Mouse (Mus musculus): ENCODE data around the gene Guca1b. TPM values are rescaled to one million over a fixed set of nuclear protein-coding genes. Genes with fewer than 3 reads are reported as not detected.
A peak's percentile ranks its signal among the peaks of the same experiment; 100 is the strongest.
"Not testable (repeated sequence)": the region's sequence is repeated elsewhere in the genome, so short reads cannot be mapped to it uniquely, and the experiment has no call there.

Gene Guca1b
- polyA plus RNA-seq, 1 experiment from 2014 or later = 0.59 TPM

DNA sequence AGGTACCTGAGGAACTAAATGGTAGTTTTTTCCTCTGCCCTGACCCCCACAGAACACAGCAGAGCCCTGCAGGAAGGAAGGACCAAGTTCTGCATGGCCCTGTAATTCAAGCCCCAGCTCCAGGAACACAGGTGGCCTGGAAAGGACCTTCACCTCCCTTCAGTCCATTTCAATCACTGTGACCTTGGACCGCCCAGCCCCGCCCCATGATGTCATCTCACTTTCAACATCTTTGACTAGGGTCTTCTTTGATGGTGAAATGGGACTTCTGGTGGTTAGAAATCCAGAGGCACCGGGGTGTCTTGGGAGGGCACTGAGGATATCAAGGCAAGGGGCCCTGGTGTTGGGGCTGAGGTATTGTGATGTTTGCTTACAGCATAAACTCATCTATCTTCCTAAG lies 36.4 kb downstream of the Guca1b start:
- Histone ChIP-seq H3K4me3 (no peak overlapping the region), H3K9ac (no peak overlapping the region), H3K4me1 (no peaks in the 10 kb centered on the region), H3K4me2 (replicated peaks) (no peak overlapping the region), H3K27ac (no peak overlapping the region), H3K9me3 (replicated peaks) (no peaks in the 10 kb centered on the region), H3K36me3 (no peaks in the 10 kb centered on the region), H3K27me3 (no peaks in the 10 kb centered on the region; the same call in 1 of the 2 replicates)
- ATAC-seq (ENCODE audit: low FRiP score) = no peak
- 82% methylated on average over 3 of the region's 3 CpGs for WGBS

DNA sequence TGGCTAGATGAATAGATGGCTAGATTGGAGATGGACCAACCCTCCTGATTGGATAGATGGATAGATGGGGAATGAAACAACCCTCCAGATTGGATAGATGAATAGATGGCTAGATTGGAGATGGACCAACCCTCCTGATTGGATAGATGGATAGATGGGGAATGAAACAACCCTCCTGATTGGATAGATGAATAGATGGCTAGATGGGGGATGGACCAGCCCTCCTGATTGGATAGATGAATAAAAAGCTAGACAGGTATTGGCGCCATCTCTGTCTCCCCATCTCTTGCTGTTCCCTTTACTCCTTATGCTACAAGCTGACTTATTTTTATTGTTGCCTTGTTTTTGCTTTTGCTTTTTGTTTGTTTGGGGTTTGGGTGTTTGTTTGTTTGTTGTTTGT lies 37.4 kb downstream of the Guca1b start:
- 100% methylated on average over 1 of the region's 1 CpGs for WGBS
- not testable (repeated sequence) for H3K27me3 ChIP-seq; H3K27ac ChIP-seq; H3K36me3 ChIP-seq; H3K9me3 ChIP-seq (replicated peaks); ATAC-seq (ENCODE audit: low FRiP score); H3K4me3 ChIP-seq; H3K4me1 ChIP-seq; H3K4me2 ChIP-seq (replicated peaks); H3K9ac ChIP-seq

DNA sequence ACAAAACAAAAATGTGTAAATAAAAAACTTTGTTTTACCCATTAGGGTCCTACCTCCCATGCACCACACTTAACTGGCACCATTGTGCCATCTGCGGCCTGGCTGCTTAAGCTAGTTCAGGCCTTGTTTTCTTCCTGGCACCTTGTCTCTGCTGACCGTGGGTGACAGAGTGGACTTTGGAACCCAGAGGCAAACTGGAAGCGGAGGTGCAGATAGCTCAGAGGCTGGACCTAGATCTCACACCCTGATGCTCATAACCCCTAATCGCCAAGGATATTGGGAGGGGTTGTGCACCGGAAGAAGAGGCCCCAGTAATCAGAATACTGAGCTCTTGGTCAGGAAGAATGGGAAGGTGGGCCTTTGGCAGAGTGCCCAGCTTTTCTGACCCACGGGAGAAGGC lies 39.0 kb downstream of the Guca1b start:
- H3K4me2 ChIP-seq (replicated peaks) = no peak overlapping the region
- no peak for ATAC-seq (ENCODE audit: low FRiP score)
- H3K4me3 ChIP-seq = no peak overlapping the region
- no peaks in the 10 kb centered on the region for H3K36me3 ChIP-seq
- peaks cover 8% of the 10 kb centered on the region for H3K4me1 ChIP-seq
- no peak overlapping the region for H3K27ac ChIP-seq
- no peaks in the 10 kb centered on the region for H3K9me3 ChIP-seq (replicated peaks)
- H3K27me3 ChIP-seq = no peaks in the 10 kb centered on the region; the same call in 1 of the 2 replicates
- H3K9ac ChIP-seq = no peak overlapping the region
- WGBS = 85% methylated on average over 6 of the region's 6 CpGs

DNA sequence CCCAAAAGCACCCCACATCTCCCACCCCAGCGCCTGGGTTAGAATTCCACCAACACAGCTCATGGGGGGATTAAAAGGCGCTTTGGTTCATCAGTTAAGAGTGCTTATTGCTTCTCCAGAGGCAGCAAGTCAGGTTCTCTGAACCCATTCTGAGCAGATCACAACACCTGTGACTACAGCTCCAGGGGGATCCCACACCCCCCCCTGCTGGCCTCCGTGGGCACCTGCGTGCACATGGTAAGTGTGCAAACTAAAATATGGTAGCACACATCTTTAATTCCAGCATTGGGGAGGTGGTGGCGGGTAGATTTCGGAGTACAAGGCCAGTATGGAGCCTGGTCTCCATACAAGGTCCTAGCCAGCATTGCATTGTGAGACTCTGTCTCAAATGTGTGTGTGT lies 42.1 kb downstream of the Guca1b start:
- H3K27ac ChIP-seq = no peak overlapping the region
- no peaks in the 10 kb centered on the region for H3K27me3 ChIP-seq
- no peaks in the 10 kb centered on the region for H3K36me3 ChIP-seq
- no peak for ATAC-seq (ENCODE audit: low FRiP score)
- H3K9me3 ChIP-seq (replicated peaks) = no peaks in the 10 kb centered on the region
- peaks cover 9% of the 10 kb centered on the region for H3K4me1 ChIP-seq
- H3K4me3 ChIP-seq = no peak overlapping the region
- 65% methylated on average over 6 of the region's 6 CpGs for WGBS
- H3K4me2 ChIP-seq (replicated peaks) = no peak overlapping the region
- no peak overlapping the region for H3K9ac ChIP-seq

DNA sequence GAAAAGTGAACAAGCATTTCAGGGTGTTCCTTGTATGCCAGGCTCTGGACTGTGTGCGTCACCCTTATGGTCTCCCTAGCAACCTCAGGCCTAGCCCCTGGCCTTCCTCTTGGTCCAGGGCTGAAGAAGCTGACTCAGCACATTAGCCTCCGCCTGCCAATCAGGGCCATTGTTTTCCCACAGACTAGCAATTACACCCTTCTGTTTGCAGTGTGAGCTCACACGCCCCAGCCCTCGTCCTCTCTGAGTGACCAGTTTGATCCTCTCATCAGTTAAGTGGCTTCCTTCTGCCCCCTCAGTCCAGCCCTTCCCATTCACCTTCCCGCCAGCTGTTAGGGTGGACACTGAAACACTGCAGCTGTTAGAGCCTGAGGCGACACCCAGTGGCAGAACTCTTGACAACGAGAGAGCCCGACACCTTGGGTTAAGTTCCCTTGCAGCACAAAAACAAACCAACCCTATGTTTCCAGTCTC lies 43.7 kb downstream of the Guca1b start:
- Histone ChIP-seq H3K4me1 (peaks cover 9% of the 10 kb centered on the region), H3K9me3 (replicated peaks) (no peaks in the 10 kb centered on the region), H3K4me2 (replicated peaks) (peak overlapping the region; percentile 13; the same call in 1 of the 2 replicates), H3K9ac (0 out of 2 replicates have a peak overlapping the region, but pooled peaks have one; percentile 1), H3K36me3 (no peaks in the 10 kb centered on the region), H3K27ac (no peak overlapping the region), H3K4me3 (no peak overlapping the region), H3K27me3 (no peaks in the 10 kb centered on the region)
- 6% methylated on average over 8 of the region's 8 CpGs for WGBS
- peak; percentile 61 for ATAC-seq (ENCODE audit: low FRiP score)

DNA sequence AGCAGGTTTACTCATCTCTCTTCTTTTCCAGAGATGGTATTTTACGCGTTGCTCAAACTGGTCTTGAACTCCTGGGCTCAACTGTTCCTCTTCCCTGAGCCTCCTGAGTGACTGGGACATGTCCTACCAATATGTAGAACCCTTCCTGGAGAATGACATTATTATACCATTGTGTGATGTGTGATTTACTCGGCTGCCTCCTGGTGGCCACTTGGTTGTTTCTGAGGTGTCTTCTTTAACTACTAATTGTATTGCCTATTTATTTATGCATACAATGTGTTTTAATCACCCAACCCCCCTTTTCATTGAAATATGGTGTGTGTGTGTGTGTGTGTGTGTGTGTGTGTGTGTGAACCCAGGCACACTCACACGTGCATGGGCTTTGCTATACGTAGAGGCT lies 45.6 kb downstream of the Guca1b start:
- Histone ChIP-seq H3K4me3 (no peak overlapping the region), H3K36me3 (no peaks in the 10 kb centered on the region), H3K27ac (no peak overlapping the region), H3K9me3 (replicated peaks) (no peaks in the 10 kb centered on the region), H3K4me2 (replicated peaks) (no peak overlapping the region), H3K27me3 (peaks cover 8% of the 10 kb centered on the region), H3K4me1 (peaks cover 9% of the 10 kb centered on the region), H3K9ac (no peak overlapping the region)
- 70% methylated on average over 5 of the region's 5 CpGs for WGBS
- no peak for ATAC-seq (ENCODE audit: low FRiP score)

DNA sequence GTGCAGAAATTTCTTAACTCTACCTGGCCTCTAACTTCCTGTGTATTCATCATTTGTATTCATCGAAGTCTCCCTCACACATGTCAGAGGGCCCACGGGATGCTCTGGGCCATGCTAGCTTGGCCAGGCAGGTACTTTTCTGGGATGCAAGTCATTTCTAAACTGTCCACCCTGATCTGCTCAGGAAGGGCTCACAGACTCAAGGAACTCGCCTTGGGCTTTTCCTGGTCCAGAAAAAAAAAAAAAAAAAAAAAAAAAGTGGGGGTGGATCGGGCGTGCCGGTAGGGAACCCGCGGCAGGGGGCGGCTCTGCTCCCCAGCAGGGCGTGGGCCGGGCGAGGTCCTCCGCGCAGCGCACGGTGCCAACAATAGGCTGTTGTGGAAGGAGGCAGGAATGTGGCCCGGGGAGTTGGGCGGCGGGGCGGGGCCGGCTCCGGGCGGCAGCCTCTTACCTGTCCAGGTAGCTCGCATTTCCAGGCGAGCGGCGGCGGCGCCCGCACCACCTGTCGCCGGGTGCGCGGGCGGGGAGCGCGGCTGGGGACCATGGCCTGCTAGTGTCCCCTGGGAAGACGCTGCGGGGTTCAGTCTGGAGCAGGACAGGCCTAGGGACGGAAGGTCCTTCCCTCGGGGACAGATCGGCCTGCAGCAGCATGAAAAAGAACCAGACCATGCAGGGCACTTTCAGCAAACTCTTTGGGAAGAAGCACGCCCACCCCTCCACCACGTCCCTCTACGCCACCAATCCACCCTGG lies 51.1 kb downstream of the Guca1b start, which contains the start of gene AI661453:
AI661453 (plus strand) TSS at position 460 of the 751 bp plus-strand sequence.
- H3K36me3 ChIP-seq = no peaks in the 10 kb centered on the region
- H3K4me2 ChIP-seq (replicated peaks) = peak within 1 kb of the TSS; percentile 72
- H3K27ac ChIP-seq = no peak within 1 kb of the TSS
- ATAC-seq (ENCODE audit: low FRiP score) = no peak
- no peaks in the 10 kb centered on the region for H3K9me3 ChIP-seq (replicated peaks)
- peak within 1 kb of the TSS; percentile 49; the same call in 1 of the 2 replicates for H3K9ac ChIP-seq
- WGBS = 2% methylated on average over 45 of the region's 45 CpGs
- H3K4me1 ChIP-seq = peaks cover 16% of the 10 kb centered on the region
- peaks cover 45% of the 10 kb centered on the region for H3K27me3 ChIP-seq
- H3K4me3 ChIP-seq = peak within 1 kb of the TSS; percentile 38

DNA sequence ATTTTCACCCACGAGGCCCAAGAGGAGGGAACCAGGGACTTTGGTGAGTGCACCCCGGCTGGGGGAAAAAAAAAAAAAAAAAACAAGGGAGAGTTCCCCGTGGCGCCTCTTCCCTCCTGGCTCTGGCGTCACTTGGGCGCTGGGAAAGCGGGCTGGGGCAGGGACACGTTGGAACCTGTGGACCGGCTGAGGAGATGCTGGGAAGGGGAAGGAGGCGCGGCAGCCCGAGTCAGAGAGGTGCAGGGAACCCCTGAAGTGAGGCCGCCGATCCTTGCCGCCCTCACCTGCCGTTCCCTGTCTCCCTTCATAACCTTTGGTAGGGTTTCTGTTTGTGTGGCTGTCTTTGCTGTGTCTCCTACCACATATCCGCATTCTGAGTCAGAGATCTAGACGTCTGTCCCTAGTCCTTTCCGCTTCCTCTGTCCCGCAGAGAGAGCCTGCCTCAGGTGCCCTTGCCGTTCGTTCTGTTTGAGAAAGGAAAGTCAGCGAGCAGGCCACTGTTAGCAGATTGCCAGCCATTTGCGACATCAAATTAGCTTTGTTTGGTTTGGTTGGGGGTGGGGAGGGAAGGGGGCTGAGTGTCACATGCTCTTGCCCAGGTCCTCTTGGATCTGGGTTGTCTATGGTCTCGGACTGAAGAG lies 51.8 kb downstream of the Guca1b start, which contains the start of gene 1700001C19Rik:
1700001C19Rik (minus strand) TSS at position 470 of the 641 bp plus-strand sequence.
- 4% methylated on average over 25 of the region's 25 CpGs for WGBS
- no peak for ATAC-seq (ENCODE audit: low FRiP score)
- Histone ChIP-seq H3K27me3 (peaks cover 45% of the 10 kb centered on the region), H3K27ac (no peak within 1 kb of the TSS), H3K4me1 (peaks cover 16% of the 10 kb centered on the region), H3K4me2 (replicated peaks) (peak within 1 kb of the TSS; percentile 72), H3K9ac (peak within 1 kb of the TSS; percentile 49; the same call in 1 of the 2 replicates), H3K9me3 (replicated peaks) (no peaks in the 10 kb centered on the region), H3K4me3 (peak within 1 kb of the TSS; percentile 38), H3K36me3 (no peaks in the 10 kb centered on the region)

DNA sequence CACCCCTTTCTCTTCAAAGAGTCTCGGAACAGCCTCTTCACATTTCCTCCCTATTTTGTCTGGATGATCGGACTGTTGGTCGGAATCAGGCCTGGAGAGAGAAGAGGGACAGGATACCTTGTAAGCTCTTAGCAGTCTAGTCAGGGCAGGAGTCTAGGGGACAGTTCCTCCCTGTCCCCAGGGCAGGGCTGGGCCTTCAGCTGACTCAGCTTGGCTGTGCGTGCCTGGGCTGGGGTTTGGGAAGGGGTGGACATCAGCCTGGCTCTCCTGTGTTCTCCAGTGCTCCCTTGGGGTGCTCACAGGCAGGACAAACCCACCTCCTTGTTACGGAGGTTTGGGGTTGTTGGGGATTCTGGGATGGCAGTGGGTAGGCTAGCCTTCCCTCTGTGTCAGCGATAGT lies 53.4 kb downstream of the Guca1b start:
- no peak overlapping the region for H3K4me3 ChIP-seq
- H3K9me3 ChIP-seq (replicated peaks) = no peaks in the 10 kb centered on the region
- WGBS = 58% methylated on average over 6 of the region's 6 CpGs
- peaks cover 45% of the 10 kb centered on the region for H3K27me3 ChIP-seq
- no peaks in the 10 kb centered on the region for H3K36me3 ChIP-seq
- no peak overlapping the region for H3K9ac ChIP-seq
- no peak overlapping the region for H3K27ac ChIP-seq
- H3K4me1 ChIP-seq = peaks cover 16% of the 10 kb centered on the region
- H3K4me2 ChIP-seq (replicated peaks) = no peak overlapping the region
- ATAC-seq (ENCODE audit: low FRiP score) = no peak

DNA sequence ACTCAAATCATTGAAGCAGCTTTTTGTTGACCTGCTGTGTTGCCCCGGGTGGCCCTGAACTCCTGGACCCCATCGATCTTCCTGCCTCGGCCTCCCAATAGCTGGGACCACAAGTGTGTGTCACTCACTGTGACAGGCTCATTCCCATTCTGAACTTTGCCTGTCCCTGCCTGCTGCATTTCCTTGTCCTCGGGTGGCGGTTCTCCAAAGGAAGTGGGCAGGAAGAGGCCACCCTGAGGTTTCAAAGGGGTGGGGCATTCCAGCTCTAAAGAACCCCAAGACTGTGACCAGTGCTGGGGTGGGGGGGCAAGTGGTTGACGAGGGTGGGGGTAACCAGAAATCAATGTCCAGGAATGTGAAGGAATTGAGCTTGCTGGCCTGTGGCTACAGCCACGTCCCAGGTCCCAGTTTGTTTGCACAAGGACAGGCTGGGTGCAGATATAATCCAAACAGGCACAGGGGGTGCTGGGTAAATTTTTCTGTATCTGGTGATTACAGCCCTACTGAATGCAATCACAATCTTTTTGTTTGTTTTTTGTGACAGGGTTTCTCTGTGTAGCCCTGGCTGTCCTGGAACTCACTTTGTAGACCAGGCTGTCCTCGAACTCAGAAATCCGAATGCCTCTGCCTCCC lies 54.3 kb downstream of the Guca1b start:
- Histone ChIP-seq H3K4me3 (no peak overlapping the region), H3K36me3 (no peaks in the 10 kb centered on the region), H3K9me3 (replicated peaks) (no peaks in the 10 kb centered on the region), H3K27ac (no peak overlapping the region), H3K4me2 (replicated peaks) (no peak overlapping the region), H3K9ac (no peak overlapping the region), H3K4me1 (peaks cover 16% of the 10 kb centered on the region), H3K27me3 (peaks cover 45% of the 10 kb centered on the region)
- no peak for ATAC-seq (ENCODE audit: low FRiP score)
- 36% methylated on average over 9 of the region's 9 CpGs for WGBS

DNA sequence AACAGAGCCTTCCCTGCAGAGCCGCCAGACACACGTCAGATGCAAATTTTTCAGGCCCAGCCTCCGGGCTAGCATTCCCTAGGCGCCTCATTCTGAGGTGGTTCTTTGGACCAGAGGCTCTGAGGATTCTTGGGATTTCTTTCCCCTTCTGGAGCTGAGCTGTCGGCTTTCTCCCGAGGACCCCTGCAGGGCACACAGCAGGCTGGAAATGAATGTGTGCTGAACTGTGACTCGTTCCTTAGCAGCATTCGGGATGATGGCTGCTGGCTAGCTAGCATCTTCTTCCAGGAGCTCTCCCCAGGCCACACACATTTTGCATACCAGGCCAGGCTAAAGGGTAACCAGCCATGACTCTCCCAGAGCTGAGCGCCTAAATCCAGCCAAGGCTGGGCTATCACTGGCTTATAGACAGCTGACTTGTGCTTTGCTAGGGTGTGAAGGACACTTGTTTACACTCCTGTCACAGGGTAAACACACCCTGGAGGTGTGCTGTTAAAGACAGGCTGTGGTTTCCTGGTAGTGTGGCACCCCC lies 55.2 kb downstream of the Guca1b start:
- Histone ChIP-seq H3K4me1 (peaks cover 16% of the 10 kb centered on the region), H3K27ac (peak overlapping the region; percentile 36; the same call in 1 of the 2 replicates), H3K4me3 (no peak overlapping the region), H3K9me3 (replicated peaks) (no peaks in the 10 kb centered on the region), H3K27me3 (peaks cover 39% of the 10 kb centered on the region), H3K36me3 (no peaks in the 10 kb centered on the region), H3K9ac (no peak overlapping the region), H3K4me2 (replicated peaks) (no peak overlapping the region; the same call in 1 of the 2 replicates)
- ATAC-seq (ENCODE audit: low FRiP score) = peak; percentile 55
- WGBS = 2% methylated on average over 9 of the region's 9 CpGs

Data from hindbrain, embryonic 12.5 days (tissue).